Mouse (Mus musculus) limb, embryonic 11.5 days (tissue): ENCODE results near the gene Tomm20. TPM values are rescaled to one million over a fixed set of nuclear protein-coding genes. Genes with fewer than 3 reads are reported as not detected.
A peak's percentile ranks its signal among the peaks of the same experiment; 100 is the strongest.

Source experiments
- ATAC-seq: fragments of 200-750 bp; cut with Nextera tagmentation; 2 replicates; pipeline ENCODE4 v1.8.0; 2017; ENCODE audit warnings: low read depth; ENCODE audit not compliant: insufficient number of reproducible peaks, low FRiP score, low TSS enrichment
- DNase-seq: peaks from one replicate; pipeline ENCODE4 v3.0.0-alpha.2; 2015; ENCODE audit warnings: low spot score
- H3K27ac ChIP-seq: fragments of 300-500 bp; sonication (generic); replicated peaks from 2 replicates; pipeline ENCODE4 v1.5.1; 2014; ENCODE audit warnings: low read depth, mild to moderate bottlenecking, low read length
- H3K27me3 ChIP-seq: fragments of 300-500 bp; sonication (generic); 2 replicates; pipeline ENCODE4 v1.6.1; 2014; ENCODE audit warnings: mild to moderate bottlenecking, low read length, mixed read lengths; ENCODE audit not compliant: control insufficient read depth, insufficient read depth
- H3K36me3 ChIP-seq: fragments of 300-500 bp; sonication (generic); 2 replicates; pipeline ENCODE4 v1.6.1; 2014; ENCODE audit warnings: mild to moderate bottlenecking, low read length, moderate library complexity, mixed read lengths; ENCODE audit not compliant: control insufficient read depth, insufficient read depth
- H3K4me1 ChIP-seq: fragments of 300-500 bp; sonication (generic); 2 replicates; pipeline ENCODE4 v1.6.1; 2014; ENCODE audit warnings: low read length, mixed read lengths; ENCODE audit not compliant: control insufficient read depth, insufficient read depth
- H3K4me2 ChIP-seq: fragments of 300-500 bp; sonication (generic); 2 replicates; pipeline ENCODE4 v1.6.1; 2014; ENCODE audit warnings: low read depth, mild to moderate bottlenecking, moderate library complexity; ENCODE audit not compliant: severe bottlenecking
- H3K4me3 ChIP-seq: fragments of 300-500 bp; sonication (generic); 2 replicates; pipeline ENCODE4 v1.5.1; 2014; ENCODE audit warnings: low read depth, low read length
- H3K9ac ChIP-seq: fragments of 300-500 bp; sonication (generic); 2 replicates; pipeline ENCODE4 v1.6.1; 2014; ENCODE audit warnings: mild to moderate bottlenecking, low read length
- H3K9me3 ChIP-seq: fragments of 300-500 bp; sonication (generic); 2 replicates; pipeline ENCODE4 v1.6.1; 2016; ENCODE audit warnings: low read length; ENCODE audit not compliant: control insufficient read depth
- WGBS: fragments of 180-500 bp; shearing (Covaris S2); extraction: QIAGEN DNeasy Blood & Tissue Kit; methylation state at CpG from one replicate; pipeline ENCODE4 v1.1.7; 2014; 5-methylcytosine and 5-hydroxymethylcytosine counted together
- polyA plus RNA-seq: library from polyadenylated mRNA; unstranded; fragments of >200 nt; fragmentation: Nextera tagmentation; extraction: Ambion mirVana; gene quantifications from 2 replicates; pipeline ENCODE4 v1.2.1, GENCODE M21; 2014

Tomm20 gene
- polyA plus RNA-seq, 1 experiment from 2014 or later: 284 TPM

- Histone ChIP-seq H3K9ac (no peak overlapping the region; the same call in 1 of the 2 replicates), H3K27ac (no peak overlapping the region), H3K4me1 (peaks cover 6% of the 10 kb centered on the region), H3K4me2 (no peak overlapping the region), H3K27me3 (no peaks in the 10 kb centered on the region), H3K9me3 (no peaks in the 10 kb centered on the region), H3K36me3 (peaks cover 5% of the 10 kb centered on the region), H3K4me3 (no peak overlapping the region)
- ATAC-seq (no peak), DNase-seq (no peak)
- WGBS: 74% methylated on average over 7 of the region's 7 CpGs
Observed at GRCm38 (mm10) chr8:126946444-126946843, 800 bp upstream of the Tomm20 start.

DNA sequence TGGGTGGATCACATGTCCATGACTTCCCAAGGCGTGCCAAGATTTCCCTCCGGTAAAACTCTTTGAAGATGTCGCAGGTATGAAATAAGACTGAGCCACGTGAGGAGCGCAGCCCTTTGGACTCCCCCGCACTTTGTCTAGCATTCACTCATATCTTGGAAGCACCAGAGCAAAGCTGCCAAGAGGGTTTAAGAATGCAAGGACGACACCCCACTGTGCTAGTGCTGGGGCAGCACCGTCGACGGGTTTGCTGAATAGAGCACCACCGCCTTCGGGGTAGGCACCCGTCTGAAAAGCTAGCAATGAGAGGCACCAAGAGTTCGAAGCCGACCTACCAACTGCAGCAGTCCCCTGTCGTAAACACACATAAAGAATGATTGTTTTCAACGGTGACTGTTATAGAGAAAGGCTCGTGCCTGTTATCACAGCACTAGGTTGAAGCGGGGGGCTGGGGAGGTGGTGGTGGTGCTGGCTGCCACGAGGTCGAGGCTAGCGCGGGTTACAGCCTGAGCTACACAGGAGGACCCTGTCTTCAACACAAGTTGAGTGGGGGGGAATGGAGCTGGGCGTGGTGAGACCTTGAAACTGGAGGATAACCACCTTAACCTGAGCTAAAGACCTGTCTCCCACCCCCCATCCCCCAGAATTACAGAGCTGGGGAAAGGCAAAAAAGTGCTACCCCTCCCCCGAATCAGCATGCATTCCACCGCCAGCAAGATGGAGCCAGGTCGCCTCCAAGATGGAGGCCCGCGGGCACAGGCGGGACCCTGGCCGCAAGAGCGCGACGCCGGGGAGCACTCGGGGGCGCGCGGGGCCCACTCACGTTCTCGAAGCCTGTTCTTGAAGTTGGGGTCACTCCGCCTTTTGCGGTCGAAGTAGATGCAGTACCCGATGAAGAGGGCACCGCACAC, 608 bp downstream of the Tomm20 start:
- DNase-seq (peak; percentile 70), ATAC-seq (peak; percentile 69)
- no peaks in the 10 kb centered on the region for H3K36me3 ChIP-seq
- peak overlapping the region; percentile 69 for H3K4me3 ChIP-seq
- no peaks in the 10 kb centered on the region for H3K27me3 ChIP-seq
- H3K9ac ChIP-seq: peak overlapping the region; percentile 68
- H3K9me3 ChIP-seq: no peaks in the 10 kb centered on the region
- under 1% methylated on average over 46 of the region's 46 CpGs for WGBS
- H3K4me1 ChIP-seq: peaks cover 6% of the 10 kb centered on the region
- peak overlapping the region; percentile 76; the same call in 1 of the 2 replicates for H3K27ac ChIP-seq
- H3K4me2 ChIP-seq: peak overlapping the region; percentile 85

- H3K9ac ChIP-seq: no peak overlapping the region
- H3K4me2 ChIP-seq: no peak overlapping the region
- peaks cover 6% of the 10 kb centered on the region for H3K4me1 ChIP-seq
- ATAC-seq (no peak), DNase-seq (no peak)
- no peak overlapping the region for H3K4me3 ChIP-seq
- H3K27ac ChIP-seq: no peak overlapping the region
- H3K27me3 ChIP-seq: no peaks in the 10 kb centered on the region
- H3K36me3 ChIP-seq: no peaks in the 10 kb centered on the region; the same call in 1 of the 2 replicates
- no peaks in the 10 kb centered on the region for H3K9me3 ChIP-seq
- WGBS: 94% methylated on average over 7 of the region's 7 CpGs
Observed at GRCm38 (mm10) chr8:126943565-126943964, 2.1 kb downstream of the Tomm20 start.

DNA sequence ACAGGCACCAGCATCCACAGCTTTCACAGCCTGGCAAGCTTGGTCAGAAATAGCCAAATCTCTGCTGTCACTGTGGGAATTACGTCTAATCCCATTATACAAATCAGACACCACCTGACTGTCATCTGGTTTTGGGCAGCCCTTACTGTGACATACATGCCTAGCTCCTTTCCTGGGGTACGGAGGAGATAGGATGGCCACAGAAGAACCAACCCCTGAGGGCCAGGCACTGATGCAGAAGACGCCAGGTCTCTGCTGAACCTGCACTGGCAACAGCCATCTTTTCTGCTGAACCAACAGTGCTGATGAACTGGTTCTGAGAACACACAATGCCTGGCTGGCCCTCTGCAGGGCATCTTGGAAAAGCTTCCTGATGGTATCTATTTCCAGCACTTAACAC, 8.3 kb downstream of the Tomm20 start:
- Histone ChIP-seq H3K4me2 (no peak overlapping the region), H3K9me3 (no peaks in the 10 kb centered on the region), H3K36me3 (peaks cover 22% of the 10 kb centered on the region), H3K9ac (no peak overlapping the region), H3K27ac (no peak overlapping the region), H3K4me1 (no peaks in the 10 kb centered on the region), H3K4me3 (no peak overlapping the region), H3K27me3 (no peaks in the 10 kb centered on the region)
- no peak for ATAC-seq
- WGBS: 84% methylated on average over 3 of the region's 3 CpGs
- no peak for DNase-seq

DNA sequence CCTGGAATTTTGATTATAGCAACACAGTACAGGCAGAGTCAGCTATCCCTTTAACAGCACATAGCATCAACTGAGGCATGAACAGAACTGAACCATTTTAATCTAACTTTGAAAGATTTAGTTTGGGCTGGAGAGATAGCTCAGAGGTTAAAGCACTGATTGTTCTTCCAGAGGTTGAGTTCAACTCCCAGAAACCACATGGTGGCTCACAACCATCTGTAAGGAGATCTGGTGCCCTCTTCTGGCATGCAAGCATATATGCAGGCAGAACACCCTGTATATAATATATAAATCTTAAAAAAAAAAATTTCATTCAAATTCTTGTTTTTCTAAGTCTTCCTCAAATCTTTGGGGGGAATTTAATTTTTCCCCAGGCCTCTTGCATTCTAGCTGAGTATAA, 9.7 kb downstream of the Tomm20 start:
- Histone ChIP-seq H3K4me1 (no peaks in the 10 kb centered on the region), H3K4me3 (no peak overlapping the region), H3K36me3 (peaks cover 22% of the 10 kb centered on the region), H3K4me2 (no peak overlapping the region), H3K27ac (no peak overlapping the region), H3K9me3 (no peaks in the 10 kb centered on the region), H3K9ac (no peak overlapping the region), H3K27me3 (no peaks in the 10 kb centered on the region)
- DNase-seq: no peak
- ATAC-seq: no peak

GRCm38 (mm10) chr8:126935387-126935786, 10.3 kb downstream of the Tomm20 start:
- no peaks in the 10 kb centered on the region for H3K27me3 ChIP-seq
- DNase-seq (no peak), ATAC-seq (no peak)
- no peaks in the 10 kb centered on the region for H3K9me3 ChIP-seq
- H3K27ac ChIP-seq: no peak overlapping the region
- H3K9ac ChIP-seq: no peak overlapping the region
- H3K4me2 ChIP-seq: no peak overlapping the region
- no peak overlapping the region for H3K4me3 ChIP-seq
- WGBS: 94% methylated on average over 2 of the region's 2 CpGs
- peaks cover 22% of the 10 kb centered on the region for H3K36me3 ChIP-seq
- no peaks in the 10 kb centered on the region for H3K4me1 ChIP-seq

DNA sequence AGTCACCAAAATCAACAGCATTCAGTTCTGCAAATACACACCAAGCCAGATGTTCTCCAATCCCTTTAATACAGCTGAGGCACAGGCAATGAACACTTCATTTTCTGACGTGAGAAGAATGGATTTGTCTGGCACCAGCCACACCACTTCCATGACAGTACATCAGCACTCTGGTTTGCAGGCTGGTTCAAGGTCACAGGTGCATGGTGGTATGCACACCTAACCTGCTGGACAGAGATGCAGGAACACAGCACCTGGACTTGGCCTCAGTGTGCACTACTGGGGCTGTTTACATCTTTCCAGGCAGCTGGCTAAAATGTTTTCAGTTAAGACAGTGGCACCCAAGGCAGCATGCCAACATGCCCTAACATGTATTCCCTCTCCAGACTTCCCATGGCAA, 13.0 kb downstream of the Tomm20 start:
- Histone ChIP-seq H3K4me2 (no peak overlapping the region), H3K9me3 (no peaks in the 10 kb centered on the region), H3K27ac (no peak overlapping the region), H3K36me3 (peaks cover 22% of the 10 kb centered on the region), H3K9ac (no peak overlapping the region), H3K4me1 (no peaks in the 10 kb centered on the region), H3K27me3 (no peaks in the 10 kb centered on the region), H3K4me3 (no peak overlapping the region)
- WGBS: 81% methylated on average over 1 of the region's 1 CpGs
- no peak for DNase-seq
- ATAC-seq: no peak

DNA sequence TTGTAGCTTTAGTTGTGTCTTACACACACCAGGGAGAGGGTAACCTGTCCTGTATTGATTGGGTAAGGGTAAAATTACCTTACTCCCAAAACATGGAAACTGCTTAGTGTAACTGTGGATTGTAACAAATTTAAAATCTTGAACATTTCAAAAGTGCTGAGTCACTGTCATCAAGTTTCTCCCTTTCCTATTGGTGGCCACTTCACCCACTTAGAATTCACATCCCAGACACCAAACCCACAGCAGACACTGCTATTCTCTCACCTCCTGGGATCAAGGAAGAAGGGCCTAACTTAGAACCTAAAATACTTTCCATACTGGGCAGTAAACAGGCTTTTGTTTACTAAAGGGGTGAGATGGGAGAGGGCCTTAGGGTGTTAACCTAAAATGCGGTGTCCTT, 13.4 kb downstream of the Tomm20 start:
- Histone ChIP-seq H3K27me3 (no peaks in the 10 kb centered on the region), H3K36me3 (peaks cover 20% of the 10 kb centered on the region), H3K9me3 (no peaks in the 10 kb centered on the region), H3K4me3 (no peak overlapping the region), H3K27ac (no peak overlapping the region), H3K4me2 (no peak overlapping the region), H3K9ac (no peak overlapping the region), H3K4me1 (no peaks in the 10 kb centered on the region)
- no peak for ATAC-seq
- no peak for DNase-seq
- WGBS: 90% methylated on average over 1 of the region's 1 CpGs
